10 mouse cellular contexts compared by ENCODE assay signal in genomic region chr5:145906937-145907336, GRCm38 (mm10). TPM values are rescaled to one million over a fixed set of nuclear protein-coding genes. Genes with fewer than 3 reads are reported as not detected.
"Had no signal": no experiment of that assay in that cellular context is flagged by ENCODE, and none has a peak within 500 bp of the region (broad histone marks: within the 10 kb centered on the region; RNA-seq: fewer than 3 reads in every experiment).

No protein-coding gene starts in this region.

RNA-seq across cellular contexts. Expression of gene Cyp3a11, which starts 27.2 kb away (rescaled TPM):
- total RNA-seq: left cerebral cortex, postnatal 10 days; left cerebral cortex, postnatal 14 days; left cerebral cortex, postnatal 25 days; left cerebral cortex, postnatal 36 days; left cerebral cortex, postnatal 4 days; megakaryocyte progenitor cell, adult 5-6 weeks; megakaryocyte, adult 5-6 weeks; megakaryocyte-erythroid progenitor cell, adult 5-6 weeks; midbrain, postnatal 0 days; monocyte, adult 5-6 weeks had no signal
